Mouse (Mus musculus) T-helper 1 cell (primary cell): ENCODE data around the gene Gm4894.

Experiments
- in situ Hi-C: fragments of 300-600 bp; cut with MboI, MseI; formaldehyde crosslinking; loops from one replicate; pipeline ENCODE4 v1.15.1; 2025; ENCODE audit warnings: high pct_unique_total_duplicates

Gene Gm4894

DNA sequence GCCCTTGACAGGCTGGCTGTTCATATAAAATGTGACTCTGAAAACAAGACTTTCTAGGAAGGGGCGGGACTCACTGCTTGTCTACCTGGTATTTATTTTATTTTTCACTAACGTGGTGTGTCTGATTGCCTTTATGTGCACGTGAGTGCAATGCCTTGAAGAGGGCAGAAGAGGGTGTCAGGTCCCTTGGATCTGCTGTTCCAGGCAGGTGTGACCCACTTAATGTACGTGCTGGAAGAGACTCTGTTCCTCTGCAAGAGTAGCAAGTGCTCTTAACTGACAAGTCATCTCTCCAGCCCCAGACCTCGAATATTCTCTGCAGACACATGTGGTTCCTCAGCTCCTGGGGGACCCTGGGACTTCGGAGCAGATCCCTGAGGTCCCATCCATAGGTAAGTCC, at the start of gene Gm4894:
TSS of gene Gm4894 (plus strand) at position 301 of the 400 bp plus-strand sequence.
- in situ Hi-C loops: no loop called here

DNA sequence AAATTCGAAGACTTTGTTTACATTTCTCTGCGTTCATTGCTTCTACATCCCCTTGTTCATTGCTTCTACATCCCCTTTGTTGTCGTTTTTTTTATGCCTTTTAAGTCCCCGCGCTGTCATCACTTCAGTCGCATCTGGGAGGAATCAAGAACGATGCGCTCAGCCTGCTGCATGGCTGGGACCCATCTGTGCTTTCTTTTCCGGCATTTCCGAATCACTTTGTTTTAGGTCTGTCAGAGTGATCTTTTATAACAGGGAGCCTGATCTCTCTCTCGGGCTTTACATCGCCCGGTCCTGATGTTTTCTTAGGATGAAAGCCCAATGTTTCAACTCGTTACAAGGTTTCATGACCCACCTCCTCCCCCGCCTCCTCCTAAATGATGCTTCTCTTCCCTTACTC, 44.0 kb upstream of the Gm4894 start:
- in situ Hi-C loops: no loop called here

DNA sequence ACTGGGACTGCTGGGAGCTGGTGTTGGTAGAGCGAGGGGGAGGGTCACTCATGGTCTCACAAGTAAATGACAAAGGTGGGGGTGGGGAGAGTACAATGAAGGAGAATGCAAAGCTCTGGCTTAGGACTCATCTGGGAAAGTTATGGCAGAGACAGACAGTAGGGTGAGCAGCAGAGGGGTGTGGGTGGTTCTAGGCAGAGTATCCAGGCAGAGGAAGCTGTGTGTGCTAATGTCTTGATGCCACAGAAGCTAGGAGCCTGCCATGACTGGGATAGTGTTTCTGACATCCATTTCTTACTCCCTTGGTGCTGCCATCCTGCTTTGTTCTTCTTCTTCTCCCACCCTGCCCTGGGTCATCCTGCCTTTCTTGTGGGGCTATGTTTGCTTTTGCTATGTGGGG, 38.8 kb upstream of the Gm4894 start:
- in situ Hi-C loops: no loop called here

DNA sequence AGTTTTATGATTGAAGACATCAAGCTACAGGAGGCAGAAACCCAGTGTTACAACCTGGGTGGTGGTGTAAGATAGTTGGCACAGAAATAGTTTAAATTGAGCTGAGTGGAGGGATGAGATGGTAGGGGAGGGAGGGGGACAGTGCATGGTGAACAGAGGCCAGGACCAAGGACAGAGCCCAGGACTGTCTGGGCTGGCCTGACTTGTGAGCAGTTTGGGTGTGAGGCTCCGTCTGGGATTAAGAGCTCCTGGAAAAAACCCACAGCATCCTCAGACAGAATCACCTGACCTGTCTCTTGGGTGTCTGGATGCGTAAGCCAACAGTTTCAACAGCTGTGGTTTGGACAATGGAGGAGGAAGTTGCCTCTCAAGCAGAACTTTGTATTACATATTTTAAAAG, 35.6 kb upstream of the Gm4894 start:
- in situ Hi-C loops: no loop called here

DNA sequence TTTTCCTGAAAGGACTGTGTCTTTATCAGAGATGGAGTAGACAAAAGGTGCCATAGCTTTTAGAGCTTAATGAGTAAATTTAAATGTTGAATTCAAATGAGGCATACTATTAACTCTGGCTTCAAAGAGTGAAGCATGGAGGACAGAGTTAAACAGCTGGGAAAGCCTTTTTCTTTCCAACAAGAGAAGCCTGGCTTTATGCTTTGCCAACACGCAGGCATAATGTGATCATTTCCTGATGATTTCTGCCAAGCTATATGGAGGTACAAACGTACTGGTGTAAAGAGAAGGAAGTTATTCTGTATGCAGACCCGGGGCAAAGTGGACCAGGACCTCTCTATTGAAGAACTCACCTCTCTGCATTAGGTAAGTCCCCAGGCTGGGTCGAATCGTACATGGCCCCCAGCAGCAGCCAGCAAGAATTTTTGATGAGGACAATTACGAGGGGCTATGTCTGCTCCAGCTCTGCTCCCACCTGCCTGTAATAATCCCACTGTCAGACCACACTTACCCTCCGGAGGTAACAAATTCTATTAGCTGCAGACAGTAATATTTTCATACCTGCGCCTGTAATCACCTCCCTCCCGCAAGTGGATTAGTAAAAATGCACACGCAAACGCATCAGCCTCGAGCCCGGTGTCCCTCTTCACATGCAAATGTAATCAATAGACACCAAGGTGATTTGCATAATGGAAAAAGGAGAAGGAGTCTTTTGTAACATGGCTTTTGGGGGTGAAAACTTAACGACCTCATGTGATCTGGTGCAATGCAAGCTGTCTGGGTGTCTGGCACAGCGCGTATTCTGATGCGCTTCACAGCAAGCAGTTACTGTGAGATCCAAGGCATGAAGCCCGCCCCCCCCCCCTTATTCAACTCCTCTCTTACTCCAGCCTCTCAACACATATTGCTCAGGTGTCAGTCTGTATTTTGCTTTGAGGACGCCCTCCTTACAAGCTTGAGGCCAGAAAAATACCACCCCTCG, 32.4 kb upstream of the Gm4894 start:
- in situ Hi-C loops: no loop called here

DNA sequence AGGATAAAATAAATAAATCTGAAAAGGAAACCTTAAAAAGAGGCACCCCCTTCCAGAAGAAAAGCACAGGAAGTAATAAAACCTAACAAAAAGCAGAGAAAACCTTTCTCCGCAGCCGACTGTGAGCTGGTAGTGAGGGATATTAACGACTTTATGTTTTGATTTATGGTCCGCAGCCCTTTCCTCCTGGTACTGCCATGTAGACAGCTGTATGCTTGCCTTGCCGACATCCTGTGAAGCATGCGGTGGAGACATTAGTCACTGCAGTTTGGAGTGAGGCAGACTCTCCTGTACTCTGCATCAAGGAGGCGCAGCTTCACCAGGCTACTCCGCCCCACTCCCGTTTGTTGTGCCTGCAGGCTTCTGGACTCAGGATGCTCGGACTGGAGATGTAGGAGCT, 25.8 kb upstream of the Gm4894 start:
- in situ Hi-C loops: loop anchor here (10.0 kb wide), 1 partner anchor 1780 kb away; no protein-coding TSS in a partner anchor

DNA sequence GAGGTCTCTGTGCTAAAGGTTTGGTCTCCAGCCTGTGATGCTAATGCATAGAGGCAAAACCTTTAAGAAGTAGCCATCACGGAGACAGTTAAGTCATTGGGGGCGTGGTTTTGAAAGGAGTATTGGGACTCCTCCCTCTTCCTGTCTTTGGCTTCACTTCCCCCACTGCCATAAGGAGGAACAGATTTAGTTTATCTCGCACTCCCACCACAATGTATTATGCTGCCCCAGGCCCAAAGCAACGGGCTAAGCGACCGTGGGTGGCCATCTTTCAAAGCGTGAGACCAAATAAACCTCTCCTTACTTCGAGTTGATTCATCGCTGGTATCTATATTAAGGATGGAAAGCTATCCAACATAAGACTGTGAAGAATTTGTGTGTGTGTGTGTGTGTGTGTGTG, 22.9 kb upstream of the Gm4894 start:
- in situ Hi-C loops: loop anchor here (10.0 kb wide), 1 partner anchor 1783 kb away; no protein-coding TSS in a partner anchor

DNA sequence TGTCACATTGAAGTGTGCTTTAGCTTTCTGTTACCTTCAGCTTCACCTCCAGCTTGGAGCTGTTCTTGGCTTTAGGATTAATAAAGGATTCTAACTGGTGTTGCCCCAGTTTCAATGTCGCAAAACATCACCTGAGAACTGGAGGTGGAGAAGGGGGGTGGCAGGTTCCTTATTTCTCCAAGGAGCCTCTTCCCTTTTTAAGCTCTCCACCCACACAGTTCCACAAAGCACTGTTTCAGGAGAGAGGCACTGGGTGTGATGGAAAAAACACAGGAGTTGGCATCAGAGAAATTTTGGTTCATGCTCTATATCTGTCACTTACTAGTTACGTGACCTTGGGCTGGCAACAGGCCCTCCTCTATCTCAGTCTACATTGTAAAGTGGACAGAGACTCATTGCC, 21.3 kb upstream of the Gm4894 start:
- in situ Hi-C loops: loop anchor here (10.0 kb wide), 1 partner anchor 1784 kb away; no protein-coding TSS in a partner anchor

DNA sequence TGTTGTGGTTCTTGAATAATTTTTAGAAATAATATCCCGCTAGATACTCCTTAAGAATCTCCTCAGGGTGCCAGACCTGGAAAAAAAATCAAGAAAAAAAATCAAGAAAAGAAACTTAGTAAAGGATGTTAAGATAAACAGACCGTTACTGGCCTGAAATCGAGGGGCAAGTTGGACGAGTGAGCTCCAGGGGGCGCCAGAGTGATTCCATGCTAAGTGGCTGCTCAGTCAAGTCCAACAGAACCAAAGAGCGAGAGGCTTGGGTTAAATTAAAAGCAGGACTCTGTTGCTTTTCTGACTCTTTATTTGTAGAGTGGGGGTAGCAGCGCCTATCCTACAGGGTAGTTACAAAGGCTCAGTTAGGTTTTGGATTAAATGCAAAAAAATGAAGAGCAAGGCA, 3.5 kb upstream of the Gm4894 start:
- in situ Hi-C loops: no loop called here

DNA sequence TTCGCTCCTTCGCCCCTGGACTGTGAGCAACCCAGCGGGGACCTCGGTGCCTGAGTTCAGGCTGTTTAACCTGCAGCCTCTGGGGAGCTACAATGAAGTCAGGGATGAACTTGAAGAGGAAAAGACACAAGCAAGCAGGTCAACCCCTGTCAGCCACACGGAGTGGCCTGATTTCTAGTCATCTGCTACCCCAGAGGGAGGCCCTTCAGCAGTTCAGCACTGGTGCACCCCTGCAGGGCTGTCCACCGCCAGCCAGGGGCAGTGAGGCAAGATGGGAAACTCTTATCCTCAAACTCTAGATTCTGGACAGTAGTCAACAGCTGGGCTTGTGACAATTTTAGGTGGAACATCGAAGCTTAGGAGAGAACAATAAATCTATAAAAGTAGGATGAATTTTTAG, 18.6 kb downstream of the Gm4894 start:
- in situ Hi-C loops: no loop called here

DNA sequence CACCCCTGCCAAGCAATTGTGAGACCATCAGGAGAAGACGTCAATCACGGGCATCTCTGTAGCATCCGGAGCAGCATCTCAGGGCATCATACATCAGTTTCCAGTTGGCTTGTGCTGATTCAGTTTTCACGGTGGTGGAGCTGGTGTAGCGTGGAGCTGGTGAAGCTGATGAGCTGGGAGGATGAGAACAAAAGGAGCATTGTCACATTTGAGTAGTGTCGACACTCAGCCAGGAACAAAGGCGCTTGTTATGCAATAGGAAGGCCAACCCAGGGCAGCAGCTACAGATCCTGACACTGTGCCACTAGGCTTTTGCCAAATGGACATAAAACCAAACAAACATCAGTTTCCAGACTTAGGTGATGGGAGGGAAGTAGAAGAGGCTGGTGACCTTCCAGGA, 23.2 kb downstream of the Gm4894 start:
- in situ Hi-C loops: no loop called here

DNA sequence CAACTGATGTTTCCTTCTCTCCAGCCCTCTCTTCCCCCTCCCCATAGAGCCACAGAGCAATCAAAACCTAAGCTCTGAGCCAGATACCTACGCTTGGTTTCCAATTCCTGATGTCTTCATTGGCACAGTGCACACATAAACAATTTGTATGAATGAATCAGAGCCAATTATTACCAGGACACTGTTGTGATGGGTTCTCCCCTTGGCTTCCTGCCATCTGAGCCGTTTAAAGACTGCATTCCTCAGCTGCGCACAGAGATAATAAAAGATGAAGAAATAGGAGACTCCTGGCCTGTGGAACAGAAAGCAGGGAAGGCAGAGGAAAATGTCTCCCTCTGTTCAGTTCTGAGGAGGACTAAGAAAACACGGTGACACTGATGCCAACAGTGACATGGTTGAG, 25.6 kb downstream of the Gm4894 start:
- in situ Hi-C loops: no loop called here

DNA sequence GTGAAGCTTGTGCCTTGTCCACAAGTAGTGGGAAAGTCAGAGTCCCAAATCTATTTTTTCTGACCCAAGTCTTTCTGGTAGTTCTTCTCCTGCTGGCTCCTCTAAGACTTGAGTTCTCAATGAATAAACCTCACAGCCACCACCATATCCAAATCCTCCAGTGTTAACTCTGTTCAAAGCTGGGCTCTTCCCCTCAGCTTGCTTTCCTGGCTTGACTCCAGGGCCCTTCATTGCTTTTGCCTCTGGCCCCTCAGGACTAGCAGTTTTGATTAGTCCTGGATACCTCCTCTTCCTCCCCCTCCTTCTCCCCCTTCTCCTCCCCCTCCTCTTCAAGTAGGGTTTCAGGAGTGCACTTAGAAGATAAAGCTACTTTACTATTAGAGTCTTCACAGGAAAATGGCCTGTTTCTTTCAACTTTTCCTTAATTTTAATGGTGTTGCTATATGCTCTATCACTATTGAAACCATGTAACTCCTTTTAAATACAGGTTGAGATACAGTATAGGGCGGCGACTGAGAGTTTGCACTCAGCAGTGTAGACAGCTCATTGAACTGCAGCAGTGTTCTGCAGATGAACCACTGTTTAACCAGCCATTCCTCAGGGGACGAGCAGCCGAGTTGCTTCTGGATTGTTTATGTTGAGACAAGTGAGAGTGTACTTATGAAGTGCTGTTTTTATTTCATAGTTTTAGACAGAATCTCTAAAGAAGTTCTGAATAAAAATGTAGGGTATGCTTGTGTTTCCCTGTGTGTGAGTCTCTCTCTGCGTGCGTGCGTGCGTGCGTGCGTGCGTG, 26.4 kb downstream of the Gm4894 start:
- in situ Hi-C loops: no loop called here

DNA sequence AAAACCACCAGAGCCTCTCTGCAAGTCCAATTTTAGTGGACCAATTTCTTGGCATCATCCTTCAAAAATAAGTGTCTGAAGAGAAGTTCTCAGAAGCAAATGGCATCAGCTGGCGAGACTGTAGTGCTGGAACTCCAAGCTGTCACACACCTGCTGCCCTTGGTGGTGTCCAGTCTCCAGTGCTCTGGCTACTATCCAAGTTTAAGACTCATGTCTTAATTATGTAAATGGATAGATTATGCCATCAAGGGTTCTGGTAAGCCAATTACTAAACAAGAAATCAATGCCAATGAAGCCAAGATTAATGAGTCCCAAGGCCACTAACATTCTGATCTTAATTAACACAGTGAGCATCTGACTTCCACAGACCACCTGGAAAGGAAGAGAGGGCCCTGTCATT, 44.8 kb downstream of the Gm4894 start:
- in situ Hi-C loops: no loop called here

DNA sequence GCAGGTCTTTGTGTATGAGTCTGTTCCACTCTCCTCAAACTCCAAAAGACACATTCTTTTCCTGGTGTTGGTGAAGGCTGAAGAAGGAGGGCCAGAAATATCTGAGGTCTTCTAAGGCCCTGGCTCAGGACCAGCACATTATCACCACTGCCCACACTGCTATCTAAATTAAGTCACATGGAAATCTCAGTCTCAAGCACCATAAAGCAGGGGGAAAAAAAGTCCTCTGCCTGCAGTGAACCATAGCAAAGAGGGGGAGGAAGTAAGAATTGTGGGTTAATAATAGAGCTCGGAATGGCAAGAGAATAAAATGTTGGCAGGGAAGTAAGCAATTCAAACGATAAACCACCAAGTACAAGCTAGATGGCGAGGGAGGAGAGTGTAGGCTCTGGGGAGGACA, 57.2 kb downstream of the Gm4894 start:
- in situ Hi-C loops: no loop called here

DNA sequence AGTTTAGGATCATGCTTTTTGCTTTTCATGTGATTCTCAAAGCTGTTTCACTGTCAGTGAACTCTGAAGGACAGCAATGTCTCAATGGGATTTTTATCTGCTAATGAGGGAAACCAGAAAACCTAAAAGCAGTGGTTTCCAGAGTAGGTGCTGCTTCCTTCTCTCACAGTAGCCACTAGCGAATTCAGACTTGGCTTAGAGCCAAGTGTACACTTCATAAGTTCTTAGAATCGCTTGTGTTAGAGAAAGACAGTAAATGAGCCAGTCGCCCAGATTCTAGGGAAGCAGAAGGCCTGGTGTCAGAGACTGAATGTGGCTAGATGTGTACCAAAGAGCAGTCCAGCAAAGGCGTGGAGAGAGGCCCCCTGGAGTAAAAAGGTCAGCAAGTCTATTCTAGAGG, 60.5 kb downstream of the Gm4894 start:
- in situ Hi-C loops: no loop called here

DNA sequence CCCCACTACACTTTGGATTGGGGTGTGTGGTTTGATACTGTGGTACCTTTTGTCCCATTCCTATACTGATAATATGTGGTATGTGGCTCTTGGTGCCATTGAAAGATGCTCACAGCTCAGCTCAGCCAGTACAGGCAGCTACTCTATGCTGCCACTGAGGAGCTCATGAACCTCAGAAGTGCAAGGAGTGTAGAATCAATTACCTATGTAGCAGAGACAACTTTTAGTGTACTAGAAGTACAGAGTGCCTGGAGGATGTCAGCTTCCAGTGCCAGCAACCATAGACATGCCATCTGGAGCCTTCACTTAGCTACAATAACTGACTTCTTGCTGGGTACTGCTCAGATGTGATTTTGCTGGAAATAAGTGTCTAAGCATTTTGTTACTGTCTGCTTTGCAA, 68.3 kb downstream of the Gm4894 start:
- in situ Hi-C loops: loop anchor here (5.0 kb wide), 1 partner anchor 39 kb away; no protein-coding TSS in a partner anchor
